Mouse (Mus musculus): Measurements from ENCODE around the gene Vrtn.

GRCm38 (mm10) chr12:84598324-84598723, 42.5 kb upstream of the Vrtn start:
- TF ChIP-seq POLR2A (IDR thresholded peaks at IDR 0.05; ENCODE audit: extremely low read depth, insufficient read depth, low read length) (no peak), CTCF (IDR thresholded peaks at IDR 0.05; ENCODE audit: extremely low read depth, insufficient read depth, low read length) (no peak)
